Mouse (Mus musculus) embryo, embryonic 10 days (tissue): ENCODE measurements at regions not wholly inside any gene's neighbourhood (a gene's known extent, or its start where the extent isn't known, plus 50 kb on each side); places are given as distances from the start of the nearest gene placed in this dataset.

ENCODE experiments used
- DNase-seq: peaks from one replicate; pipeline ENCODE4 v3.0.0-alpha.2; 2015; ENCODE audit warnings: low spot score

- peak; percentile 6 for DNase-seq
Measured at GRCm38 (mm10) chr8:50387189-50387588, 1543.4 kb upstream of the Tenm3 start.

- DNase-seq, result no peak
Measured at GRCm38 (mm10) chr8:50383697-50384096, 1539.9 kb upstream of the Tenm3 start.

GRCm38 (mm10) chr8:50379745-50380144, 1536.0 kb upstream of the Tenm3 start:
- no peak for DNase-seq

- no peak for DNase-seq
Measured at GRCm38 (mm10) chr8:50373790-50374189, 1530.0 kb upstream of the Tenm3 start.

- no peak for DNase-seq
Measured at GRCm38 (mm10) chr8:50326485-50326884, 1482.7 kb upstream of the Tenm3 start.

GRCm38 (mm10) chr8:50321356-50321963, 1477.7 kb upstream of the Tenm3 start:
- DNase-seq, result no peak

GRCm38 (mm10) chr8:50316641-50317040, 1472.9 kb upstream of the Tenm3 start:
- no peak for DNase-seq

GRCm38 (mm10) chr8:50310308-50310707, 1466.6 kb upstream of the Tenm3 start:
- DNase-seq, result no peak

GRCm38 (mm10) chr8:50300316-50300715, 1456.6 kb upstream of the Tenm3 start:
- DNase-seq, result no peak

- peak; percentile 88 for DNase-seq
Measured at GRCm38 (mm10) chr8:50293501-50293900, 1449.8 kb upstream of the Tenm3 start.

- peak; percentile 56 for DNase-seq
Measured at GRCm38 (mm10) chr8:50292158-50292557, 1448.4 kb upstream of the Tenm3 start.

- DNase-seq, result no peak
Measured at GRCm38 (mm10) chr8:50276346-50276745, 1432.6 kb upstream of the Tenm3 start.

- no peak for DNase-seq
Measured at GRCm38 (mm10) chr8:50264757-50265156, 1421.0 kb upstream of the Tenm3 start.
